Mouse (Mus musculus): ENCODE results near the gene Fam207a. TPM values are rescaled to one million over a fixed set of nuclear protein-coding genes. Genes with fewer than 3 reads are reported as not detected.
A peak's percentile ranks its signal among the peaks of the same experiment; 100 is the strongest.

Fam207a gene
- polyA plus RNA-seq, 1 experiment: 59.5 TPM

DNA sequence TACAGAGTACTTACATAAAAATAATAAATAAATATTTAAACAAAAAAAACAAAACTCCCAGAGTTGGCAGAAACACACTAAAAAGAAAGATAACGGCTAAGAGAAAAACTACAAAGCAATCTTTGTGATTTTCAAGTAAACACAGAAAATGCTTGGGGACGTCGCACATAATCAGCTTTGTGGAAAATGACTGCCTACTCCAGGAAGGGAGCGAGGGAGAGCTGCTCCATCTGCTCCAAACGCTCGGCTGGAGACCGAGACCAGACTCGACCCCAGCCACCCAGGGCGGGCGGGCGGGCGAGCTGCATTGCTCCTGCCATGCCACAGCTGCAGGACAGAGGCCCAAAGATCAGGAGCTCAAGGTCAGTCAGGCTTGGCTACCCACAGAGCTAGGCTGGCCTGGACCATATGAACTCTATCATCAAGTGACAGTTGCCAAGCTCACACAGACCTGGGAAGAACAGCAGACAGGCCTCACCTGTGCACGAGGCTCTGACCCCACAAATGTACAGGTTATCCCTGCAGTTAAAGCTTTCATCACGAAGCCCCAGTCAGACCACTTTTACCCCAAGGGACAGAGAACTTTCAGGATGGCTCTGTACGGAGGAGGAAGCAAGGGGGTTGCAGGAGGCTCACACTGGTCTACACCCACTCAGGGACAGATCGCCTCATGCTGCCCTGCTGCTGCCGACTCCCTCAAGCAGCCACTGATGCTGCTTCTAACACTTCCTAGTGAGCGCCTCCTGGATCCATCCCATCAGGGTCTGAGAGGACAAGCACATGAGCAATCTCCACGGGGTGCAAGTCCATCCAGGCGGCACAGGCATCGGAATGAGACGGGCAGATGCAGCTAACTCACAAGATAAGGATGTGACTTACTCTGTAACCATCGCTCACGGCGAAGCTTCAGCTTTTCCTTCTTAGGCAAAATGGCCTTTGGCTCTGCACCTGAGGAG is 12.3 kb downstream of the Fam207a start:
- DNase-seq (ENCODE audit: low spot score): no peak

- DNase-seq (ENCODE audit: low spot score): no peak
Measured at GRCm38 (mm10) chr10:77500636-77501035, 14.9 kb downstream of the Fam207a start.

DNA sequence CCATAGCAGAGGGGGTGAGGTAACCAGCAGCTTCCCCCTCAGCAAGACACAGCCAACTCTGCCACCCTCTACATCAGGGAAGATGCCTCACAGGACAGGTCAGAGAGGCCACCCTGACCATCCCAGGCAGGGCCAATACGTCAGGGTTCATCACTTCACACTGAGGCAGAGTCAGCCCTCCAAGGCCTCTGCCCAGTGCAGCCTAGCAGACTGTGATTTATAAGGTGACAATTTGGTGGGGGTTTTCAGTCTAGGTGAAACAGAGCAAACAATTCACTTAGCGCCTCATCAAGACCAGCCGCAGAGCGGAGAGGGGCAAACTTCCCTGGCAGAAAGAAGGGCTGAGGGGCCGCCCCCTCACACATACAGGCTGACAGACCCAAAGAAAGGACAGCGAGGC is 17.3 kb downstream of the Fam207a start:
- DNase-seq (ENCODE audit: low spot score): no peak

GRCm38 (mm10) chr10:77497185-77497584 is 18.4 kb downstream of the Fam207a start:
- no peak for DNase-seq (ENCODE audit: low spot score)

DNA sequence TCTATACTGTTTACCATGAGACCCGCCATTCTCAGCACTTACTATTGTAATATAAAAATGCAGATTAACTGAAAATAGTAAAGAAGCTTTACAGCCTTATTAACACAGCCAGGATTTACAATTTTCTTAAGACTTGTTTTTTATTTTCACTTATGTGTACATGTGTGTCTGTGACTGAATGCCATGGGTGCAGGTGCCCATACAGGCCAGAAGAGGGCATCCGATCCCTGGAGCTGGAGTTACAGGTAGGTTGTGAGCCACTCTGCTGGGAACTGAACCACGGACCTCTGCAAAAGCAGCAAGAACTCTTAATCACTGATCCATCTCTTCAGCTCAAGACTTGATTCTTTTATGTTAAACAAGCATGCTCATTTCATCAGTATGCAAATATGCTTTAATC is 22.7 kb downstream of the Fam207a start:
- no peak for DNase-seq (ENCODE audit: low spot score)

DNA sequence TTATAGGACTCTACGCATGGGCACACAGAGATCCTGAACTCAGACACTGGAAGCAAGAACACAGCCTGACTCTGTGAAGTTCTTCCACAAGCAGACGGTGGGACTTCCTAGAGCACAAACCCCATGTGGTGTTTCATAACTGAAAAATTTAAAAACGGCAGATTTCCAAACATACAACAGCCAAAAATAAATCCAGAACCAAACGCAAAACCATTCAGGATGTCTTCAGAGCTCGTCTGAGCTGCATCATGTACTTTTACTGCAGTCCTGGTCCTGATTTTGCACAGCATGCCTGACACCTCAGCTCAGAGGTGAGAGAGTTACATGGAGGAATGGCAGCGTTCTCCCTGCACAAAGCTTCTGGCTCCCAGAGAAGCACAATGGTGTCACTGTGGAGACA is 24.0 kb downstream of the Fam207a start:
- DNase-seq (ENCODE audit: low spot score): no peak

DNA sequence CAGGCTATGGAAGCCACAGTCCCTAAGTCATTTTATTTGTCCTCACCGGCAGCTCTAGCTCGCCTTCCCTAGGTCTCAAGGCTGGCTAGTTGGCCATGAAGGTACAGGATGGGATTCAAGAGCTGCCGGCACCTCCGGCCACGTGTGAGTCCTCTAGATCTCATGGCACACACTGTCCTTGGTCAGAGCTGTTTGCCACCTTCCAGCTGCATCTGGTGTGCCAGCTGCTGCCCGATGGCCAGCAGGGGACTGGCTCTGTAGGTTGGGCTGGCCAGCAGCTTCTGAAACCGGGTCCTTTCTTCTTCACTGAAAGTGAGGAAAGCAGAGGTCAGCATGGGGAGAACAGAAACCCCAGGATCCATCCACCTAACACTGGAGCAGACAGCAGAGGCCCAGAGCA is 27.4 kb downstream of the Fam207a start:
- DNase-seq (ENCODE audit: low spot score): no peak

- DNase-seq (ENCODE audit: low spot score): no peak
Measured at GRCm38 (mm10) chr10:77485786-77486185, 29.8 kb downstream of the Fam207a start.

GRCm38 (mm10) chr10:77484205-77484935 is 31.2 kb downstream of the Fam207a start:
- DNase-seq (ENCODE audit: low spot score): no peak

GRCm38 (mm10) chr10:77481814-77482213 is 33.8 kb downstream of the Fam207a start:
- DNase-seq (ENCODE audit: low spot score): no peak

DNA sequence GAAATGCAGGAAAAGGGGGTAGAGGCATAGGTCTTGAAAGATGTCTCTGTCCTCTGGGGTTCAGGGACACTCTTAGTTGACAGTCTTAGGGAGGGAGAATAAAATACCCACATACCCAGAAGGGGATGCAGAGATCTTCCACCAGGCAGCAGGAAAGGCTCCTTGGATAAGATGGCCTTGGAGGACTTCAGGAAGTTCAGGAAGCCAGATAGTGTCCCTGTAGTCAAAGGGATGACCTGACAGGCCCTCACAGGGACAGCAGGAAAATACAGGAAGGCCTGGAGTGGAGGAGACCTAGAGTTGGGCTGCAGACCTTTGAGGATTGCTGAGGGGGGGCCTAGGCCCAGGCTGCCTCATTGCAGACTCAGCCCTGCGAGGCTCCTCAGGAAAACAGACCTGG is 35.6 kb downstream of the Fam207a start:
- DNase-seq (ENCODE audit: low spot score): no peak

DNA sequence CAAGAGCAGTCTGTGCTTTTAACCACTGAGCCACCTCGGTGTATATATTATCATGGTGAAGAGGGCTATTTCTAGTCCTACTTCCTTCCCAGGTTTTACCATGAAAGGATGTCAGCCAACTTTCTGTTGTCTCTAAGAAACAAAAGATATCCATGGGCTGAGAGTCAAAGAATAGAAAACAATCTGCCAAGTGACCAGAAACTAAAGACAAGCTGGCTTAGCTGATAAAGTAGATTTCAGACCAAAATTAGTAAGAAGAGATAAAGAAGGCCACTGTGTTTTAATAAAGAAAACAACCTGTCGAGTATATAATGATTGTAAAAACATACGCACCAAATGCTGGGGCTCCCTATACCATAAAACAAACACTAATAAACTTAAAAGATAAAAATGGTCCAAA is 38.7 kb downstream of the Fam207a start:
- no peak for DNase-seq (ENCODE audit: low spot score)

DNA sequence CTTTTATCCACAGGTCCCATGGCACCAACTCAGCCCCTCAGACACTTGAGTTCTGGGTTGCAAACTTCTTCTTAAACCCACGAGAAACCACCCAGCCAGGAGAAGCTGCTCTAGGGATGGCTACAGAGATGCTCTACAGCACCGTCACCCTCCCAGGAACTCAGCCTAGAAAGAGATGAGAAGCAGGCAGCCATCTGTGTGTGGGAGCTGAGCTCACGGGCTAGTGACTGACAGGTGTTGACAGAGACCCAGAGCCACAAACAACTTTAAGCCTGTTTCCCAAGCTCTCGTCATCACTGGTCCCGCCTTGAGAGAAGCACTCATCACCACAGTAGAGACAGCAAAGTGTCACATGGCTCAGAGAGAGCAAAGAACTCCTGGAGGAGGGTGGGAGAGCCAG is 43.4 kb downstream of the Fam207a start:
- DNase-seq (ENCODE audit: low spot score): no peak

DNA sequence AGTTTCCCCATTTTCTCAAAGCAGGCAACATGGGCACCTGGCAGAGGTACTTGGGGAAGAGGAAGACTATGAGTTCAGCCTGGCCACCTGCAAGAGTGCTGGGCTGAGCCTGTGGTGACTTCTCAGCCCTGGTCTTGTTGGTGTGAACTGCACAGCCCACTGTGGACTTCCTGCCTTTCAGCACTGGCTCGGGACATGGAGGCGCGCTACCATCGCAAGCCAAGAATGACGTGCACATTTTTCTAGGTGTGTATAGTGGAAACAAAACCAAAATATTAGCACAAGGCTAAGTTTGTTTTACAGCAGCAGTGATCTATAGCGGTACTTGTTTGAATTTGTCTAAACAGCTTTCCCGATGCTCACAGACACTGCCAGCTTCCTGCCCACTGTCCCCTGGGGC is 44.1 kb downstream of the Fam207a start:
- DNase-seq (ENCODE audit: low spot score): no peak

DNA sequence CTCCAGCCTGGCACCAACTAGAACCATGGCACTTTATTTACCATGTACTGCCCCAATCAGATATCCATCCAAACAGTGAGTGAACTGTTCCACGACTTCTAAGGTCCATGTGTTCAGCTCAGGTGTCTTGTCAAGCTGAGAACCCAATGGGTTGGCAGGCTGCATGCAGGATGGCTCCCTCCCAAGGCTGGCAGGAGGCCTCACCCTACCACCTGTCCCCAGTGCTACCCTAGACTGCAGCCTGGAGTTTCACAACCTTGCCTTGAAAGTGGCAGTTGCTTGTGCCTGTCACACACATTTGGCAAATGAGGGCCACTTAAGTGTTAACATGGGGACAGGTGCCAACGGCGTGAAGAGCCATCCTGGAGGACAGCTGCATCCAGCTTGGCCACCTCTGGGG is 44.8 kb downstream of the Fam207a start:
- no peak for DNase-seq (ENCODE audit: low spot score)

DNA sequence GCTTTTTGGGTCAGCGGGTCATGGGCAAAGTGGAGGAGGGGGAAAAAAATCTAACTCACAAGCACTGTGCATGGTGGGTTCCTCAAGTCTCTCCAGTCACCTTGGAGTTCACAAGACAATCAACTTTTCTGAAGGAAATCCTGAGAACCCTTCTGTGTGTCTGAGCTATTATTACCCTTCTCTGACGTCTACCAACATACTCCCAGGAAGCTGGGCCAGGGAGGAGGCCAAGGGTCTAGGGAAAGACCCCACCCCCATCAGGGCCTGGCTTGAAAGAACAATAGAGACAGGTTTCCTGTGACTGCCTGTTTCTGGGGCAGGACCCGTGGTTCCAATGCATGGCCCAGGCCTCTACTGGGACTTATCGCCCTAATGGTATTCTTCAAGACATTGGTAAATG is 46.9 kb downstream of the Fam207a start:
- DNase-seq (ENCODE audit: low spot score): no peak

- no peak for DNase-seq (ENCODE audit: low spot score)
Measured at GRCm38 (mm10) chr10:77467407-77467806, 48.2 kb downstream of the Fam207a start.

DNA sequence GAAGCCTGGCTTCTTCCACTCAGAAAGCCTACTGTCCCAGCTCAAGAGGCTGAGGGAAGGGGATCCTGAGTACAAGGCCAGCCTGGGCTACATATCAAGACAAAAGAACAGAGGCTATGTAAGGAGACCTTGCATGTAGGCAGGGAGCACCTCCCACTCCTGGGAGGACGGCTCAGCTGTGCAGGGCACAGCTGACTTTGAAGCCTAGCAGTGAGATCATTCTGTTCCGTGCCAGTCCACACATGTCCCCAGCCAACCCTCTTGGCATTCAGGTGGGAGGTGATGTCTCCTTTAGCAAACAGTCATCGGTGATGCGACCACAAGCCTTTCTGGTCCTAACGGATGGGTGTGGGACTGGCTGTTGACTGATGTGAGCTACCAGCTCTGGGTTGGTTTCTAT is 49.7 kb downstream of the Fam207a start:
- DNase-seq (ENCODE audit: low spot score): no peak

GRCm38 (mm10) chr10:77464181-77464936 is 51.2 kb downstream of the Fam207a start:
- DNase-seq (ENCODE audit: low spot score): peak; percentile 41

DNA sequence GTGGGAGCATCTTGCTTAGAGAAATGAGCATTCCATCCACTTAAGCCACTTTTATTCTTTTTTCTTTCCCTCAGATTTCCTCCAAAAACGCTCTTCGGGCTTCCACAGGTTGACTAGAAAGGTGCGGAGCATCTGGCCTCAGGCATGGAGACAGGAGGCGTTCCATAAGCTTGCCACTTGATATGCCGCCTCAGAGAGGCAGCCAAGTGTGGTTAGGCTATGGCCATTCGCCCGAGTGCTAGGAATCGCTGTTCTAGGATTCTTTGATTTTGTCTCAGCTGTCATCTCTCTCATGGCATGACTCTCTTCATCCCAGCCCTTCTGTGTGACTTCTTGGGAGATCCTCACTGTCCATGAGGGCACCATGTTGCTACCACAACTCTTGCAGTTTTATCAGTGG is 54.4 kb downstream of the Fam207a start:
- no peak for DNase-seq (ENCODE audit: low spot score)

DNA sequence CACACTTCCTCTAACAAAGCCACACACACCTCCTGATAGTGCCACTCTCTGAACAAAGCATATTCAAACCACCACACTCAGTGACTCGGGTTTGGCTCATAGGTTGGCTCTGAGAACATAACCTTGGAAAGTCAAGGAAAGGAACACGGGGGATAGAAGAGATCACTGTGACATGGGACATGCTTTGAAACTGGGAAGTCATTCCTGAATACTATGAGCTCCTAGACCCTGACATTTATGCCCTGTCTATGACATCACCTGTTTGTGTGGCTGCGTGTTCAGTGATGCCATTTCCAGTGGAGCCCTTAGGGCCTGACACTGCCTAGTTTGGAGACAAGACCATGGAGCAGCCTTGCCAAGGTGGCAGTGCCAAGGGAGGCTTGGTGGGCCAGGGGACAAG is 57.9 kb downstream of the Fam207a start:
- DNase-seq (ENCODE audit: low spot score): no peak

DNA sequence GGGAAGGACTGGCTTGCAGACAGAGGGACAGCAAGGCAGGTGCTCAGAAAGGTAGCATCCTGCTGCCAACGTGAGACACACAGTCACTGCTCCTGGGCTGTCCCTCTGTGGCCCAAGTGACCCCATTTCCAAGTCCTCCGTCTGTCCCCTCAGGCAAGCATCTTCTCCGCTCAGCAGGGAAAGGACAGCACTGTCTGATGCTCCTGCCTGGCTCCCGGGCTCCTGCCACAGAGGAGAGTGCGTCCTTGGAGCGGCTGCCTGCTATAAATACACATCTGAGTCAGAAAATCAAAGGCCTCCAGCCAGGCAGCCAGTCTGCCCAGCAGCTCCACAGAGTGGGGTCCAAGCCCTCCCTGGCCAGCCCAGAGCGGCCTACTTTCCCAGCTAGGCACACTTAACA is 59.1 kb downstream of the Fam207a start:
- no peak for DNase-seq (ENCODE audit: low spot score)
